8 mouse cellular contexts compared by ENCODE assay signal in the genomic region with DNA sequence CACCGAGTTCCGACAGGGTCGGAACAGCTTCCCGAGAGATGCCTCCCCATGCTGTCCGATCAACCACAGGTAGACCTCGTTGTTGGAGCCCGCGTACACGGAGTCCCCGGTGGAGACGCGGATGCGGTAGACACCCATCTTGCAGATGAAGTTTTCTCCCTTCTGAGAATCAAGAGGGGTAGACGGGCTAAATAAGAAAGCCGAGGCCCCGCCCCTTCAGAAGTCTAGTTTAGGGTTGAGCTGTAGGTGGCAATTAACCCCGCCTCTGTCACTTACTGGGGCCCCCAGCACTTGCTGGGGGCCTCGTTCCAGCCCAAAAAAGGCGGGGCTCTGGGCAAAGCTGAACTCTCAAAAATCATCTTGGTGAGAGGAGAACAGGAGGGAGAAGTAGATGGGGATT. TPM values are rescaled to one million over a fixed set of nuclear protein-coding genes. Genes with fewer than 3 reads are reported as not detected.
DNase-seq lines count a peak whose midpoint lies in the region; ATAC-seq lines count a peak whose summit lies in the region.

Gene Alox15 (minus strand): TSS at position 164 of the 400 bp plus-strand sequence.

- no peak for DNase-seq in kidney, postnatal 14 days
- DNase-seq in forebrain, embryonic 14.5 days (ENCODE audit: low spot score): peak; percentile 20
- DNase-seq in left cerebral cortex, postnatal 36 days (ENCODE audit: low spot score in 2 of 2): no peak
- no peak for DNase-seq in right cerebral cortex, postnatal 4 days
- no peak for DNase-seq in layer of hippocampus, postnatal 14 days (ENCODE audit: low spot score in 2 of 2)

- 0 out of 2 replicates have a peak within 1 kb of the TSS, but pooled peaks have one; percentile 18 for H3K9ac ChIP-seq in kidney, embryonic 14.5 days (ENCODE audit: low read depth, low read length)
- H3K9ac ChIP-seq in forebrain, embryonic 14.5 days (ENCODE audit: low read length): no peak within 1 kb of the TSS
- H3K9ac ChIP-seq in limb, embryonic 15.5 days: no peak within 1 kb of the TSS
- no peak within 1 kb of the TSS for H3K9ac ChIP-seq in neural tube, embryonic 12.5 days

- peak within 1 kb of the TSS; percentile 38 for H3K4me3 ChIP-seq in kidney, embryonic 14.5 days (ENCODE audit: low read length)
- H3K4me3 ChIP-seq in forebrain, embryonic 14.5 days (ENCODE audit: low read depth, low read length): peak within 1 kb of the TSS; percentile 16
- H3K4me3 ChIP-seq in limb, embryonic 15.5 days: peak within 1 kb of the TSS; percentile 27
- 0 out of 2 replicates have a peak within 1 kb of the TSS, but pooled peaks have one; percentile 11 for H3K4me3 ChIP-seq in neural tube, embryonic 12.5 days

- no peak within 1 kb of the TSS for H3K27ac ChIP-seq in kidney, embryonic 14.5 days (ENCODE audit: low read depth, low read length)
- H3K27ac ChIP-seq in forebrain, embryonic 14.5 days (ENCODE audit: low read depth, low read length): no peak within 1 kb of the TSS
- H3K27ac ChIP-seq in limb, embryonic 15.5 days: no peak within 1 kb of the TSS
- H3K27ac ChIP-seq in neural tube, embryonic 12.5 days: no peak within 1 kb of the TSS

- no peak for ATAC-seq in kidney, embryonic 14.5 days (ENCODE audit: low FRiP score, low TSS enrichment)
- no peak for ATAC-seq in forebrain, embryonic 14.5 days
- no peak for ATAC-seq in limb, embryonic 15.5 days (ENCODE audit: insufficient number of reproducible peaks, low FRiP score, low TSS enrichment, low read depth)
- no peak for ATAC-seq in neural tube, embryonic 12.5 days (ENCODE audit: low FRiP score, low read depth)

- peak within 1 kb of the TSS; percentile 58 for H3K4me2 ChIP-seq in kidney, embryonic 14.5 days (replicated peaks; ENCODE audit: low read depth, low read length)
- H3K4me2 ChIP-seq in forebrain, embryonic 14.5 days (ENCODE audit: low read length): peak within 1 kb of the TSS; percentile 48
- peak within 1 kb of the TSS; percentile 50 for H3K4me2 ChIP-seq in limb, embryonic 15.5 days
- peak within 1 kb of the TSS; percentile 58 for H3K4me2 ChIP-seq in neural tube, embryonic 12.5 days (replicated peaks)

- H3K36me3 ChIP-seq in kidney, embryonic 14.5 days (ENCODE audit: control insufficient read depth, insufficient read depth, low read length): no peaks in the 10 kb centered on the region
- no peaks in the 10 kb centered on the region for H3K36me3 ChIP-seq in forebrain, embryonic 14.5 days (ENCODE audit: control insufficient read depth, insufficient read depth, low read length)
- H3K36me3 ChIP-seq in limb, embryonic 15.5 days: no peaks in the 10 kb centered on the region
- no peaks in the 10 kb centered on the region for H3K36me3 ChIP-seq in neural tube, embryonic 12.5 days

- intact Hi-C loops in left cerebral cortex, postnatal 36 days (cut with DNase I): no loop called here

- WGBS in kidney, embryonic 14.5 days: under 1% methylated on average over 19 of the region's 19 CpGs
- WGBS in forebrain, embryonic 14.5 days: 2% methylated on average over 19 of the region's 19 CpGs
- whole genome bisulfite sequencing in limb, embryonic 15.5 days: 1% methylated on average over 19 of the region's 19 CpGs
- under 1% methylated on average over 19 of the region's 19 CpGs for WGBS in neural tube, embryonic 12.5 days

- H3K4me1 ChIP-seq in kidney, embryonic 14.5 days (ENCODE audit: control insufficient read depth, insufficient read depth, low read length): peaks cover 3% of the 10 kb centered on the region; the same call in 1 of the 2 replicates
- no peaks in the 10 kb centered on the region for H3K4me1 ChIP-seq in forebrain, embryonic 14.5 days (ENCODE audit: control insufficient read depth, insufficient read depth, low read length)
- H3K4me1 ChIP-seq in limb, embryonic 15.5 days: peaks cover 10% of the 10 kb centered on the region
- H3K4me1 ChIP-seq in neural tube, embryonic 12.5 days: peaks cover 13% of the 10 kb centered on the region

- no peaks in the 10 kb centered on the region for H3K9me3 ChIP-seq in kidney, embryonic 14.5 days (ENCODE audit: control insufficient read depth, low read length)
- no peaks in the 10 kb centered on the region for H3K9me3 ChIP-seq in forebrain, embryonic 14.5 days (replicated peaks; ENCODE audit: control insufficient read depth, low read length)
- H3K9me3 ChIP-seq in limb, embryonic 15.5 days: no peaks in the 10 kb centered on the region
- H3K9me3 ChIP-seq in neural tube, embryonic 12.5 days: no peaks in the 10 kb centered on the region

- peaks cover 14% of the 10 kb centered on the region for H3K27me3 ChIP-seq in kidney, embryonic 14.5 days (ENCODE audit: control insufficient read depth, insufficient read depth, low read length)
- H3K27me3 ChIP-seq in forebrain, embryonic 14.5 days (replicated peaks; ENCODE audit: control insufficient read depth, insufficient read depth, low read length): peaks cover 23% of the 10 kb centered on the region
- peaks cover 61% of the 10 kb centered on the region for H3K27me3 ChIP-seq in limb, embryonic 15.5 days
- peaks cover 44% of the 10 kb centered on the region for H3K27me3 ChIP-seq in neural tube, embryonic 12.5 days (replicated peaks)

RNA-seq across cellular contexts. Expression of gene Alox15, which starts in this region (rescaled TPM):
- polyA plus RNA-seq in kidney, embryonic 14.5 days (2014; fragmentation: Nextera tagmentation; extraction: Ambion mirVana): 0.69 and 1.5 TPM in 2 replicates
- not detected in 2 replicates for polyA plus RNA-seq in forebrain, embryonic 14.5 days (2014; fragmentation: Nextera tagmentation; extraction: Ambion mirVana)
- 0.23 and 0.62 TPM in 2 replicates for polyA plus RNA-seq in limb, embryonic 15.5 days (2015; fragmentation: Nextera tagmentation; extraction: Ambion mirVana)
- 0.13 TPM in 1 of 2 replicates, not detected in the other for polyA plus RNA-seq in neural tube, embryonic 12.5 days (2016; fragmentation: Nextera tagmentation; extraction: Ambion mirVana)
- total RNA-seq in left cerebral cortex, postnatal 36 days (2021): under 1 TPM in 1 of 2 experiments, not detected in 1; 0.39 TPM
- not detected for total RNA-seq in layer of hippocampus, postnatal 14 days (2021)

Comparison
In these comparisons a context has a peak if more than half of its experiments do, and no peak if none do; other contexts are left out.
1. Peak in DNase-seq, H3K4me3 ChIP-seq and H3K4me2 ChIP-seq in forebrain, embryonic 14.5 days; RNA of the gene not detected or under 1 TPM.